Mouse (Mus musculus): ENCODE data around the gene Myadm.

The Myadm gene

DNA sequence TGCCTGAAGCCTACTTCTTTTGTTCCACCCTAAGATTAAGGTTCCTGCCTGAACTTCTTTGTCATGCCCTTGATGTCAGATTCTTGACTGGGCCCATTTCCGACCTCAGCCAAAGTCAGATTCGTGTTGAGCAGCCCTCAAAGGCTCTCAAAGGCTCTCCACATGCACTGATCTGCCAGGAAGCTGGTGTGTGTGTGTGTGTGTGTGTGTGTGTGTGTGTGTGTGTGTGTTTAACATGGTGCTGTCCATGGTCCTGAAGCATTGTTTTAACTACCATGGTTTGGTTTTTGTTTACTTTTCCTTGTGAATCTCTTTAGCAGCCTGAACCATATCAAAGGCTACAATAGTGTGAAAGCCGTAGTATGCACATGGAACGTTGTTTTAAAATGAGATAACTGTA, 39.1 kb downstream of the Myadm start:
- DNase-seq, result no peak

DNA sequence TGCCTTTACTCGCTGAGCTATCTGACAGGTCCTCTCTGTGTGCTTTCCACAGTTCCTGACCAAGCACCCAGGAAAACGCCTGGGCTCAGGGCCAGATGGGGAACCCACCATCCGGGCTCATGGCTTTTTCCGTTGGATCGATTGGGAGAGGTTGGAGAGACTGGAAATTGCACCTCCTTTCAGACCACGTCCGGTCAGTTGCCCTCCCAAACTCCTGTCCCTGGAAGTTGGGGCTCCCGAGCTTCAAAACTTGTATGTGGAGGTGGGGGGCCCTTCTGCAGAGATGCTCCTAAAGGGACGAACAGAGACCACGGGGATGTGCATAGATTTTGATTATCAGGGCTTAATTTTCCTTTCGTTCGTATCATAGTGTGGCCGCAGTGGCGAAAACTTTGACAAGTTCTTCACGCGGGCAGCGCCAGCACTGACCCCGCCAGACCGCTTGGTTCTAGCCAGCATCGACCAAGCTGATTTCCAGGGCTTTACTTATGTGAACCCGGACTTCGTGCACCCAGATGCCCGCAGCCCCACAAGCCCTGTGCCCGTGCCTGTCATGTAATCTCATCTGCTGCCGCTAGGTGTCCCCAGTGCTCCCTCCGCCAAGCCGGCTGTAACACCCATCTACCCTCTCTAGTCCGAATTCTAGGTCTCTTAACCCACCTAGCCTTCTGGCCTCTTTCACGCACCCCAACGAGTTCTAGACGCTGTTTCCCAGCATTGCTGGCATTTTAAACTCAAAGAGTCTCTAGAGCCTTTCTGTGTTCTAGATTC, 41.1 kb downstream of the Myadm start:
- peak; percentile 62 for DNase-seq

DNA sequence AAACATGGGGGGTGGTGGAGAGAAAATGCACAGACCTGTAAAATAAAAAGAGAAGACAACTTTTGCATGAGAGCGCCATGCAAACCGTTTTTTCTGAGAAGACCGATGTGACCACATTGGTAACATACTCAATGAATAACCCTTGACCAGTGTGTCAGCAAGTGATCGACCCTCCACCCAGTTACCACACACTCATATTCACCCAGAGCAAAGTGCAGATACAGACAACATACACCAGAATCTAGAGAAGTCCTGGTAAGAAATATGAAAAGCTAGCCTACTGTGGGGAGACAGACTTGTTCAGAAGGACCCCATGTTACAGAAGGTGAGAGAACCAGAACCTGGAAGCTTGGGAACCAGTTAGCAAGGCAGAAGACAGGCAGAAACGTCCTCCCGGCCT, 42.3 kb downstream of the Myadm start:
- no peak for DNase-seq

DNA sequence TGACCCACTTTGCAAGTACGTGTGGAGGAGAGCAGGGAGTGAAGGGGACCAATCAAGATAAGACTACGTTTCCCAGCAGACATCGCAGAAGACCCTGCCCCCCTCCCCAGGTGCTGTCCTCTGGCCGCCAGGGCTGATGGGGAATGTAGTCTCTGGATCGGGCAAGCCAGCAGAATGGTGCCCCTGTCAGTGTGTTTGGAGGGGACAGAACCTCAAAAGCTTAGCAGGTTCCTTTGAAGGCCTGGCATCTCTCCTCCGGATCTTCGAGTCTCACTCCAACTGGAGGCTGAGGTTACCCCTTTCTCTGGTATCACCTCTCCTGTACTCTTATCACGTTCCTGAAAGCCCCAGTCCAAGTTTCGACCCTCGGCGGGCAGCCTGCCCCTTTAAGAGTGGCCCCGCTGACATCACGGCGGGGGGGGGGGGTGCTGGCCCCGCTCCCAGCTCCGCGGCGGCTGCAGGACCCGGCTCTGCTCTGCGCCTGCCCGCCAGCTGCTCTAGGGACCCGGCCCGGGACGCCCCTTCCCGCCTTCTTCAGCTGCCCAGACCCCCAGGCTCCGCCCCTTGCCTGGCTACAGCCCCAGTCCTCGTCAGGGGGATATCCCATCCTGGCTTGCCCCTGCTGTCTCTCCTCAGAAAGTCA, 42.8 kb downstream of the Myadm start:
- DNase-seq, result peak; percentile 62

DNA sequence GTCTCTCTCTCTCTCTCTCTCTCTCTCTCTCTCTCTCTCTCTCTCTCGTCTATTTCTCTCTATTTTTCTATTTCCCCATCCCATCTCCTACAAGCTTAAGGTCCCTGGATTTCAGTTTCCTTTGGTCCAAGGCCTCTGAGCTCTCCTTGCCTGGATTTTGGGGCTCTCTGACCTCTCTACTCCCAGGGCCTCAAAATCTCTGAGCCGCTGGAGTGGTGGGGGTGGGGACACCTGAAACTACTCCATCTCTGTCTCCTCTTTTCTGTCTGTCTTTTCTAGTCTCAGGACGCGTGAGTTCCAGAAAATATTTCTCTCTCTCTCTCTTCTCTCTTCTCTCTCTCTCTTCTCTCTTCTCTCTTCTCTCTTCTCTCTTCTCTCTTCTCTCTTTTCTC, 43.3 kb downstream of the Myadm start:
- no peak for DNase-seq

DNA sequence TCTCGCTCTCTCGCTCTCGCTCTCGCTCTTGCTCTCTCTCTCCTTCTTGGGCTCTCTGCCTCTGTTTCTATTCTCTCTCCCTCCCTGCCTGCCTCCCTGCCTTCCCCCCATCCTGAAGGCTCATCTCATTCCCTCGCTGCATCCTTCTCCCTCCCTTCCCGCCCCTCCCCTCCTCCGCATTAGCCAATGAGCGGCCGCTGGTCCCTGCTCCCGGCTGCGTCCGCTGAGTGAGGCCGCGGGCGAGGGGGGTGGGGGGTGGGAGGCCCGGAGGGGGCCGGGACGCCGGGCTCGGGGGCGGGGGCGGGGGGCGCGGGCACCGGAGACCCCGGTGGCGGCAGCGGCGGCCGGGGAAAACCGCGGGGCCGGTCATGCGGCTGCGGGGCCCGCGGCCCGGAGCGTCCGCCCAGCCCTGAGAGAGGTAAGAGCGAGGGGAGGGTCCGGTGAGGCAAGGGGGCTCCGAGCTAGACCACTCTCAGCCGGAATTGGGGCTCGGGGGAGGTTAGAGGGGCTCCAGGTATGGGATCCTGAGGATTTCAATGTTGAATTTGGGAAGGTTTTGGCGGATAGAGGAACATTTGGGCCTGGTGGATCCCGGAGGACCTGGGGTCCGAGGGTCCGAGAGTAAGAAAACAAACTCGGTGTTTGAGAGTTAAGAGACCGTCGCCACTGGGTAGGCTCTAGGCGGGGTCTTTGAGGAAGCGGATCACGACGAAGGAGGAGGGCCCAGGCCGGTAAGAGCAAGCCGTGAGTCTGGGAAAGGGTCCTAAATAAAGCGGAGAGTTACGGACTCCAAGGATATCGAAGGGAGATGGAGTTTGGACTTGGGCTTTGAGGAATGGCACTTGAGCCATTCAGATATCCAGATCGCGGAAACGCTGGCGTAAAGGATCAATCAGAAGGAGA, 44.0 kb downstream of the Myadm start, which contains the start of gene Cacng7:
Cacng7 (plus strand) TSS at position 337 of the 903 bp plus-strand sequence.
- peak; percentile 47 for DNase-seq

DNA sequence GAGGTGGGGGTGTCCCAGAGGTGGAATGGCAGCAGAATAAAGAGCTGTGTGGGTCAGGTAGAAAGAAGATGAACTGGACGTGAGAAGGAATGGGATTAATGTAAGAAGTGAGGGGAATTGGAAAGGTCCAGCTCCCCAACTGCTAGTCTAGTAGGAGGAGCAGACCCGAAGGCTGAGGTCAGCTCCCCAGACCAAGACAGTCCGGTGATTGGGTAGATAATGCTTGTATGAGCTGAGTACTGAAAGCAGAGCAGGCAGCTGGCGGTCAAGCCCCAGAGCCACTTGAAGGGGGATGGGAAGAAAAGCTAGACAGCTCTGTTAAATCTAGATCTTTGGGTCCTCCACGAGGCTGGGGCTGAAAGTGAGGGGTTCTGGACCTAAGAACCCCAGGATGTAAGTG, 44.7 kb downstream of the Myadm start:
- DNase-seq, result no peak

DNA sequence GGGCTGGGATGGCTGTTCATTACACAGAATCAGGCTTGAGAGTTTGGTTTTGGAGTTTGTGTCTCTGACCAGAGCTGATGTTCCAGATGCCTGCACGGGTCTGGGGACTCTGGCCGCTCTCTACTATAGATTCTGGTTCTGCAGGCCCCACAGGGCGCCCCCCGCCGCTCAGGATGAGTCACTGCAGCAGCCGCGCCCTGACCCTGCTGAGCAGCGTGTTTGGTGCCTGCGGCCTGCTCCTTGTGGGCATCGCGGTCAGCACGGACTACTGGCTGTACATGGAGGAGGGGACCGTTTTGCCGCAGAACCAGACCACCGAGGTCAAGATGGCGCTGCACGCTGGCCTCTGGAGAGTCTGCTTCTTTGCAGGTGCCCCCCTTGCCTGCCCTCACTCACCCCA, 47.5 kb downstream of the Myadm start:
- no peak for DNase-seq

DNA sequence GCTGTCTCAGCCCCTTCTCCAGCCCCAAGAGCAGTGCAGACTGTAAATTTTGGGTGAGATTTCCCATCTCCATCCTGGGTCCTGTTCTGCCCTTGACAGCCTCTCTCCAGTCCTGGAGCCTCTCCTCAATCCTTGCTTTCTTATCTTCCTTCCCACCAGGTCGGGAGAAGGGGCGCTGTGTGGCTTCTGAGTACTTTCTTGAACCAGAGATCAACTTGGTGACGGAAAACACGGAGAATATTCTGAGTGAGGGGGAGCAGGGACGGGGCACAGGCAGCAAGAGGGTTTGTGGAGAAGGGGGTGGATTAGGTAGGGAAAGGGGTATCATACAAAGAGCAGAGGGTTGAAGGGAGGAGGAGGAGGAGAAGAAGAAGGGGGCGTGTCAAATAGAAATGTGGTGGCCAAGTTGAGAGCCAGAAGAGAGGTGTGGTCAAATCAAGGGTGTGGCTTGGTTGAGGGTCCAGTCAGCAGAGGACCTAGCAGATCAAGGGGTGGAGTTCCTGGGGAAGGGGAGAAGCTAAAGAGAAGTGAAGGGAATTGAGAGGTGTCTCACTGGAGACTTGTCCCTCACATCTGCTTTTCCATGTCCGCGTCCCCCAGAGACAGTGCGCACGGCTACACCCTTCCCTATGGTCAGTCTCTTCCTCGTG, 49.5 kb downstream of the Myadm start:
- DNase-seq, result no peak

DNA sequence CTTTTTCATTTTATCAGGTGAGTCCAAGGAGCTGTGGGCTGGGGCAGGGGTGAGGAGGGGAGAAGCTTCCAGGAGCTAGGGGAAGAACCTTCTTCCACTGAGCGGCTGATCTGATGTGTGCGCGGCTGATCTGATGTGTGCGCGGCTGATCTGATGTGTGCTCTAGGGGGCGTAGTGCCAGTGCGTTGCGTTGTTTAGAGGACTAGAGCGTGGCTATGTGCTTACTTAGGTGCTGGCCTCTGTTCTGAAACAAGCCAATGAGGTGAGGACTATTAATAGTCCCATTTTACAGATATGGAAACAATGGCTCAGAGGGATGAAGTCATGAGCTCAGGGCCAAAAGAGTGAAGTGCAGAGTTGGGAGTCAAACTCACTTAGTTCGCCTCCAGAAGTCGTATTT, 50.1 kb downstream of the Myadm start:
- DNase-seq, result no peak

DNA sequence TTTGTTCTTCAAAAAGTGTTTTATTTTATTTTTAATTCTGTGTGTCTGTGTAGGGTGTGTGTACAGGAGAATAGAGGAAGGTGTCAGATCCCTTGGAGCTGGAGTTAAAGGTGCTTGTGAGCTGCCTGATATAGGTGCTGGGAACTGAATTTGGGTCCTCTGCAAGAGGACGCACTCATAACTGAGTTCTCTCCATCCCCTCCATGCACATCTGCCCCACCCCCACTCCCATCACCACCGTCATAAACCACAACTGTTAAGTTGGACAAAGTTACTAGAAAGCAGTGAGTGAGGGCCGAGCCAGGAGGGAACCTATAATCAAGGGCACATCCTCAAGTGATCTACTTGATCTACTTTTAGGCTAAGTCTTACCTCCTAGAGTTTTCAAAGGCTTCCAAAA, 55.0 kb downstream of the Myadm start:
- DNase-seq, result no peak

DNA sequence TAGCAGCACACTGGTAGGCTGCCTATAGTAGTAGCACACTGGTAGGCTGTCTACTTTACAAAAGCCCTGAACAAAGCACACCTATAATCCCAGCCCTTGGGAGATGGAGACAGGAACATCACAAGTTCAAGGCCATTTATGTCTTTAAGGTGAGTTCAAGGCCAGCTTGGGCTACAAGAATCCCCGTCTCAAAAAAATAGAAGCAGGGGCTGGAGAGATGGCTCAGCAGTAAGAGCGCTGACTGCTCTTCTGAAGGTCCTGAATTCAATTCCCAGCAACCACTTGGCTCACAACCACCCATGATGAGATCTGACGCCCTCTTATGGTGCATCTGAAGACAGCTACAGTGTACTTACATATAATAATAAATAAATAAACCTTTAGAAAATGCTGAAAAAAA, 56.4 kb downstream of the Myadm start:
- DNase-seq, result no peak

DNA sequence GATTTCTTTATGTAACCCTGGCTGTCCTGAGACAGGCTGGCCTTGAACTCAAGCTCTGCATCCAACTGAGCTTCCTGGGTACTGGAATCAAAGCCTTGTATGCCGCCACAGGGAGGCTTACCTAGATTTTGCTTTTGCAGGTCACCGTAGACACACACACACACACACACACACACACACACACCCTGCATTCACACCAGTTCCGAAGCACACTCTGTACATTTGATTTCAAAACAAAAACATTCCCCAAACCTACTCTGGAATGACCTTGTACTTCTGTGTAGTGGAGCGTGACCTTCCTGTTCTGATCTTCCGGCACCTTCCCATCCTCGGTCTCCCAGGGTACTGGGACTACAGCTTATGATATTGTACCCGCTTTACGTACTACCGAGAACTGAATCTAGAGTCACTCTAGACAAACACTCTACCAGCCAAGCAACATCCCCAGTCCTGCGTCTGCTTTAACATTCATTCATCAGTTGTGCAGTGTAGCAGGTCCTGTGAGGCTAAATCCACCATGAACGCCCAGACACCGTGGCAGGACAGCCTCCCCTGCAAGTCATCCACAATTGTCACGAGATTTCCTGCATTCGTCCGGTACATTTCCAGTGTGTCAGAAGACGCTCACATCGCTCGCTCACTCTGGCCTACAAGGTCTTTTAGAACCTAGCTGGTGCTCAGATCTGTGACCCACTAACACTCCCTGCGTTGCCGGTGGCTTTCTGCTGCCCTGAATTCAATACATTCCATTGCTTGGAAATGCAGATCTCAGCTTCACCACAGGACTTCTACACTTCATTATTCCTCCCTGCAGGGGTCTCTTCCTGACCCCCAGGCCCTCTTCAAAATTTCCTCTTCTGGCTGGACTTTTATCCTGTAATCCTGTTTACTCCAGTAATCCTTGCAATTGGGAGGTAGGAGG, 58.7 kb downstream of the Myadm start:
- no peak for DNase-seq

DNA sequence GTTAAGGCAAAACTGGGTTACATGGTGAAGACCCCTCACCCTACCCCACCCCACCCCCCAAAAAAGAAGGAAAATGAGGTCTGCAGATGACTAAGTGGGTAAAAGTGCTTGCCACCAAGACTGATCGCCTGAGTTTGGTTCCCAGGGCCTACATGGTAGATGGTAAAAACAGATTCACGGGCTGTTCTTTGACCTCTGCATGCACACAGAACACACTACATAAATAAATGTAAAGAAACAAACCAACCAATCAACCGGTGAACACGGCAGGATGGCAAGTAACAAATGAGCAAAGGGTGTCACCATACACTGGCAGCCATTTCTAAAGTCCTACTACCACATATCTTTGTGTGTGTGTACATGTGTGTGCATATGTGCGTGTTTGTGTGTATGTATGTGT, 59.4 kb downstream of the Myadm start:
- no peak for DNase-seq

DNA sequence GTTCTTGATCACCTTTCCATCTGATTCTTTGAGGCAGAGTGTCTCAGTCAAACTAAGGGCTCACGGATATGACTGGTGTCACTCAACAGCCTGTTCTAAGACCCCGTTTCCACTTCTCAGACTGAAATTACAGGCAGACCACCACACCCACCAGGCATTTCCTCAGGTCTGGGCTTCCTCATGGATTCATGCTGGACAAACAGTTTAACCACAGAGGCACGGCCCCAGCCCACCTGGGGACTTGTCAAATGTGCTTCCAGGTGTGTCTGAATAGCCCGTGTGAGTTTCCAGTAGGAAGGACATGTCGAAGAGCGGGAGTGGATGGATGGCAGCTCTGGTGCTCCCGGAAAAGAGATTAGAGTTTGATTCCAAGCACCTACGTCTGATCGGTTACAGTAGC, 60.9 kb downstream of the Myadm start:
- no peak for DNase-seq
